Mouse (Mus musculus): ENCODE measurements around the gene Arvcf. TPM values are rescaled to one million over a fixed set of nuclear protein-coding genes. Genes with fewer than 3 reads are reported as not detected.
A peak's percentile ranks its signal among the peaks of the same experiment; 100 is the strongest.

Gene Arvcf
- polyA plus RNA-seq, 1 experiment from 2014 or later, result 85.2 TPM

GRCm38 (mm10) chr16:18428516-18429042 lies 80.6 kb downstream of the Arvcf start:
- Histone ChIP-seq H3K4me2 (no peak overlapping the region), H3K27me3 (no peaks in the 10 kb centered on the region), H3K27ac (replicated peaks) (no peak overlapping the region), H3K9ac (no peak overlapping the region), H3K9me3 (no peaks in the 10 kb centered on the region), H3K4me1 (replicated peaks) (peaks cover 33% of the 10 kb centered on the region), H3K36me3 (0 out of 2 replicates have a peak, but pooled peaks cover 1% of the 10 kb centered on the region), H3K4me3 (no peak overlapping the region)
- no peak for ATAC-seq (ENCODE audit: low read depth)
- 93% methylated on average over 7 of the region's 7 CpGs for WGBS

GRCm38 (mm10) chr16:18429641-18430040 lies 81.7 kb downstream of the Arvcf start:
- ATAC-seq (ENCODE audit: low read depth), result no peak
- H3K9ac ChIP-seq, result no peak overlapping the region
- 0 out of 2 replicates have a peak, but pooled peaks cover under 1% of the 10 kb centered on the region for H3K36me3 ChIP-seq
- 95% methylated on average over 8 of the region's 8 CpGs for WGBS
- no peak overlapping the region for H3K4me2 ChIP-seq
- H3K27ac ChIP-seq (replicated peaks), result no peak overlapping the region
- H3K9me3 ChIP-seq, result no peaks in the 10 kb centered on the region
- H3K27me3 ChIP-seq, result no peaks in the 10 kb centered on the region
- H3K4me3 ChIP-seq, result no peak overlapping the region
- peaks cover 22% of the 10 kb centered on the region for H3K4me1 ChIP-seq (replicated peaks)

DNA sequence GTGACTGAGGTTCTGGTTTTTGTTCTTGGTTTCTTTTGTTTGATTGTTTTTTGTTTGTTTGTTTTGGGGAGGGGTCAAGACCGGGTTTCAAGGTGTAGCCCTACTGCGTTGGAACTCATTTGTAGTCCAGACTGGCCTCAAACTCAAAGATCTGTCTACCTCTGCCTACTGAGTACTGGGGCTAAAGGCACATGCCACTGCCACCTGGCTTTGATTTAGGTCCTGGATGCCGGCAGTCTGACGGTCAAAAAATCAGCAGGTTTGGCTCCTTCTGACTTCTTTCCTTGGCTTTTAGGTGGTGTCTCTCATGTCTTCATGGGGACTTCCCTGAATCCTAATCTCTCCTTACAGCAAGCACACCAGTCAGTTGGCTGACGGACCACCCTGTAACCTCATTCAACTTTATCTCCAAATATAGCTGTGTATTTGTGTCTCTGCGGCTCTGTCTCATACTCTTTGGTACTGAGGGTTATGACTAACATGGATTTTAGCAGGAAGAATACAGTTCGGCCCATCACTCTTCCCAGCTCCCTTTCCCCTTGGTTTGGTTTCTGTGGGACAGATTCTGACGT lies 82.7 kb downstream of the Arvcf start:
- Histone ChIP-seq H3K9ac (no peak overlapping the region), H3K9me3 (no peaks in the 10 kb centered on the region)

GRCm38 (mm10) chr16:18433341-18433920 lies 85.4 kb downstream of the Arvcf start:
- H3K27me3 ChIP-seq, result no peaks in the 10 kb centered on the region
- ATAC-seq (ENCODE audit: low read depth), result no peak
- H3K4me2 ChIP-seq, result no peak overlapping the region
- H3K27ac ChIP-seq (replicated peaks), result no peak overlapping the region
- 90% methylated on average over 5 of the region's 5 CpGs for WGBS
- H3K9me3 ChIP-seq, result no peaks in the 10 kb centered on the region
- no peak overlapping the region for H3K4me3 ChIP-seq
- peaks cover 13% of the 10 kb centered on the region; the same call in 1 of the 2 replicates for H3K36me3 ChIP-seq
- no peak overlapping the region for H3K9ac ChIP-seq
- H3K4me1 ChIP-seq (replicated peaks), result no peaks in the 10 kb centered on the region

More for the DNA sequence above, 82.7 kb downstream of the Arvcf start:
- 0 out of 2 replicates have a peak, but pooled peaks cover 10% of the 10 kb centered on the region for H3K36me3 ChIP-seq
- H3K4me3 ChIP-seq, result no peak overlapping the region
- peaks cover 11% of the 10 kb centered on the region for H3K4me1 ChIP-seq (replicated peaks)
- H3K27ac ChIP-seq (replicated peaks), result no peak overlapping the region
- WGBS, result 81% methylated on average over 8 of the region's 8 CpGs
- no peaks in the 10 kb centered on the region for H3K27me3 ChIP-seq
- no peak for ATAC-seq (ENCODE audit: low read depth)
- no peak overlapping the region for H3K4me2 ChIP-seq

- H3K9ac ChIP-seq, result no peak overlapping the region
- H3K4me3 ChIP-seq, result no peak overlapping the region
- H3K4me1 ChIP-seq (replicated peaks), result no peaks in the 10 kb centered on the region
- H3K27me3 ChIP-seq, result no peaks in the 10 kb centered on the region
- no peak for ATAC-seq (ENCODE audit: low read depth)
- WGBS, result 92% methylated on average over 6 of the region's 6 CpGs
- no peak overlapping the region for H3K27ac ChIP-seq (replicated peaks)
- no peak overlapping the region for H3K4me2 ChIP-seq
- no peaks in the 10 kb centered on the region for H3K9me3 ChIP-seq
- H3K36me3 ChIP-seq, result peaks cover 21% of the 10 kb centered on the region; the same call in 1 of the 2 replicates
Measured at GRCm38 (mm10) chr16:18436128-18436527, 88.1 kb downstream of the Arvcf start.

- Histone ChIP-seq H3K36me3 (peaks cover 17% of the 10 kb centered on the region; the same call in 1 of the 2 replicates), H3K4me2 (no peak overlapping the region), H3K27me3 (no peaks in the 10 kb centered on the region), H3K9me3 (no peaks in the 10 kb centered on the region), H3K4me3 (no peak overlapping the region), H3K9ac (no peak overlapping the region), H3K27ac (replicated peaks) (no peak overlapping the region), H3K4me1 (replicated peaks) (0 out of 2 replicates have a peak, but pooled peaks cover 4% of the 10 kb centered on the region)
- WGBS, result 30% methylated on average over 8 of the region's 8 CpGs
- ATAC-seq (ENCODE audit: low read depth), result peak; percentile 90
Measured at GRCm38 (mm10) chr16:18443385-18443841, 95.4 kb downstream of the Arvcf start.

GRCm38 (mm10) chr16:18447243-18447642 lies 99.3 kb downstream of the Arvcf start:
- Histone ChIP-seq H3K36me3 (0 out of 2 replicates have a peak, but pooled peaks cover under 1% of the 10 kb centered on the region), H3K4me2 (no peak overlapping the region), H3K27ac (replicated peaks) (no peak overlapping the region), H3K4me3 (no peak overlapping the region), H3K9ac (no peak overlapping the region), H3K27me3 (no peaks in the 10 kb centered on the region), H3K9me3 (no peaks in the 10 kb centered on the region), H3K4me1 (replicated peaks) (peaks cover 12% of the 10 kb centered on the region; the same call in 1 of the 2 replicates)
- no peak for ATAC-seq (ENCODE audit: low read depth)

DNA sequence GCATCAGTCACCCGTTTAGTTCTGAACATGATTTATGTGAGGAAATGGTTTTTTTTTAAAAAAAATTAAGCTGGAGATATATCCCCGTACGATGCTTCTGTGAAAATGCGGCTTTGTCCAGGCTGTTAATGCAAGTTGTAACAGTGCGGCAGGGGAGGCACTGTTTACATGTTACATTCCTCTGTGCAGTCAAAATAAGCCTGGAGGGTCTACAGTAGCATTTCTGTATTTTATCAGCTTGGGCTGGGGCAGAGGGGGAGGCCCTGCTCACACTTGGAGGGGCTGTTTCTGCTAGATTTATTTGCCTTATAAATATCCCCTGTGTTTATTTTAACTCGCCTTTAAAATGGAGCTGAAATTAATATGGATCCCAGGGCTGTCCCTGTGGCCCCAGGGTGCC lies 100.1 kb downstream of the Arvcf start:
- 0 out of 2 replicates have a peak overlapping the region, but pooled peaks have one; percentile 17 for H3K9ac ChIP-seq
- no peak for ATAC-seq (ENCODE audit: low read depth)
- no peak overlapping the region for H3K27ac ChIP-seq (replicated peaks)
- no peaks in the 10 kb centered on the region for H3K9me3 ChIP-seq
- H3K27me3 ChIP-seq, result no peaks in the 10 kb centered on the region
- 68% methylated on average over 6 of the region's 6 CpGs for WGBS
- no peaks in the 10 kb centered on the region for H3K36me3 ChIP-seq
- peaks cover 12% of the 10 kb centered on the region; the same call in 1 of the 2 replicates for H3K4me1 ChIP-seq (replicated peaks)
- H3K4me3 ChIP-seq, result no peak overlapping the region
- H3K4me2 ChIP-seq, result no peak overlapping the region

GRCm38 (mm10) chr16:18449005-18449404 lies 101.0 kb downstream of the Arvcf start:
- Histone ChIP-seq H3K27ac (replicated peaks) (no peak overlapping the region), H3K4me3 (no peak overlapping the region), H3K27me3 (no peaks in the 10 kb centered on the region), H3K4me1 (replicated peaks) (peaks cover 17% of the 10 kb centered on the region; the same call in 1 of the 2 replicates), H3K9me3 (no peaks in the 10 kb centered on the region), H3K36me3 (no peaks in the 10 kb centered on the region), H3K4me2 (no peak overlapping the region), H3K9ac (no peak overlapping the region)
- ATAC-seq (ENCODE audit: low read depth), result no peak
- WGBS, result 96% methylated on average over 4 of the region's 4 CpGs

DNA sequence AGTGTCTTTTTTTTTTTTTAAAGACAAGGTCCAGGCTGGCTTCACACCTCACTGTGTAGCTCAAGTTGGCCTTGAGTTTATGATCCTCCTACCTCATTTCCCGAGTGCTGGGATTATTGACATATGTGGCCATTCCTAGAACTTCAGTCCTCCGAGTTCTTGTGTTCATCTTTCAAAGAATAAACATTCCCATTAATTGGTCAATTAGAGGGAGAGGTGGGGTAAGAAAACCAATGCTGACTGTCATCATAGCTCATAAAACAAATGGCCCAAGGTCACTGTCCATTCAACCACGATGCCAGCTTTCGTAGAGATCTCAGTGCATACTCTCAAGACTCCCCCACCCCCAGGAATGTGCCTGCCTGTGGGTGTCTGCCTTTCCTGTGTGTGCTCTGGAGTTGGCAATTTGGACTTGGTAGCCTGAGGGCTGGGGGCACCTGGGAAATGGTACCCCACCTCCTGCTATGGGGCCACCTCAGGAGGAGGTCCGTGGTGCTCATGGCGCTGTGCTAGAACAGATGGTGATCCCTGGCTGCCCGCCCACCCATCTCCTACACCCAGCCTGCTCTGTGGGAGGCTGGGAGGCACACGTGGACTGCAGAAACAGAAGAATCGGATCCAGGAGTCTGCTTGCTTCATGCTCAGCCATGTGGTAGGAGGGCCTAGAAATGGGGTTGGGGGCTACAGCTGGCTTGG lies 103.7 kb downstream of the Arvcf start:
- H3K4me2 ChIP-seq, result no peak overlapping the region
- no peaks in the 10 kb centered on the region for H3K9me3 ChIP-seq
- H3K4me3 ChIP-seq, result no peak overlapping the region
- no peak for ATAC-seq (ENCODE audit: low read depth)
- H3K27ac ChIP-seq (replicated peaks), result no peak overlapping the region
- H3K36me3 ChIP-seq, result no peaks in the 10 kb centered on the region
- H3K27me3 ChIP-seq, result no peaks in the 10 kb centered on the region
- WGBS, result 56% methylated on average over 9 of the region's 9 CpGs
- no peak overlapping the region for H3K9ac ChIP-seq
- H3K4me1 ChIP-seq (replicated peaks), result peaks cover 17% of the 10 kb centered on the region; the same call in 1 of the 2 replicates

- Histone ChIP-seq H3K27me3 (no peaks in the 10 kb centered on the region), H3K9ac (no peak overlapping the region), H3K9me3 (no peaks in the 10 kb centered on the region), H3K4me3 (no peak overlapping the region), H3K36me3 (0 out of 2 replicates have a peak, but pooled peaks cover 3% of the 10 kb centered on the region), H3K27ac (replicated peaks) (no peak overlapping the region), H3K4me2 (no peak overlapping the region), H3K4me1 (replicated peaks) (peaks cover 17% of the 10 kb centered on the region; the same call in 1 of the 2 replicates)
- ATAC-seq (ENCODE audit: low read depth), result no peak
- WGBS, result 72% methylated on average over 8 of the region's 8 CpGs
Measured at GRCm38 (mm10) chr16:18452361-18452862, 104.4 kb downstream of the Arvcf start.

- no peak for ATAC-seq (ENCODE audit: low read depth)
- peaks cover 14% of the 10 kb centered on the region for H3K4me1 ChIP-seq (replicated peaks)
- H3K36me3 ChIP-seq, result 0 out of 2 replicates have a peak, but pooled peaks cover 3% of the 10 kb centered on the region
- peaks cover 9% of the 10 kb centered on the region; the same call in 1 of the 2 replicates for H3K27me3 ChIP-seq
- no peak overlapping the region for H3K4me3 ChIP-seq
- H3K27ac ChIP-seq (replicated peaks), result no peak overlapping the region
- no peak overlapping the region for H3K9ac ChIP-seq
- H3K4me2 ChIP-seq, result no peak overlapping the region
- no peaks in the 10 kb centered on the region for H3K9me3 ChIP-seq
- 57% methylated on average over 5 of the region's 5 CpGs for WGBS
Measured at GRCm38 (mm10) chr16:18453846-18454245, 105.9 kb downstream of the Arvcf start.
